Comparison of ENCODE assay signal across 27 mouse cellular contexts in genomic region chr8:45889737-45890136, GRCm38 (mm10). TPM values are rescaled to one million over a fixed set of nuclear protein-coding genes. Genes with fewer than 3 reads are reported as not detected.
DNase-seq lines count a peak whose midpoint lies in the region; ATAC-seq and TF ChIP-seq lines count a peak whose summit lies in the region.
"Had no signal": no experiment of that assay in that cellular context is flagged by ENCODE, and none has a peak within 500 bp of the region (broad histone marks: within the 10 kb centered on the region; RNA-seq: fewer than 3 reads in every experiment).

No protein-coding gene starts in this region.

- no peak overlapping the region for H3K4me3 ChIP-seq in heart, embryonic 12.5 days
- no peak overlapping the region for H3K4me3 ChIP-seq in myocyte
- H3K4me3 ChIP-seq: embryonic facial prominence, embryonic 13.5 days; embryonic facial prominence, embryonic 15.5 days; erythroblast, embryonic 14.5 days; forebrain, embryonic 10.5 days; forebrain, embryonic 12.5 days had no signal

- ATAC-seq in heart, embryonic 12.5 days (ENCODE audit: insufficient number of reproducible peaks, low FRiP score): no peak
- ATAC-seq in common myeloid progenitor, adult 5-6 weeks (replicated peaks; ENCODE audit: low read depth, poor library complexity, severe bottlenecking): peak; percentile 62
- ATAC-seq in granulocyte monocyte progenitor cell, adult 5-6 weeks (replicated peaks; ENCODE audit: poor library complexity, severe bottlenecking): peak; percentile 35
- ATAC-seq: forebrain, embryonic 14.5 days; forebrain, embryonic 16.5 days had no signal

- peaks cover 14% of the 10 kb centered on the region for H3K36me3 ChIP-seq in heart, embryonic 12.5 days
- no peaks in the 10 kb centered on the region for H3K36me3 ChIP-seq in myocyte (ENCODE audit: control insufficient read depth, insufficient read depth)
- H3K36me3 ChIP-seq: embryonic facial prominence, embryonic 13.5 days; embryonic facial prominence, embryonic 15.5 days; forebrain, embryonic 10.5 days; forebrain, embryonic 12.5 days had no signal

- no peaks in the 10 kb centered on the region for H3K27me3 ChIP-seq in heart, embryonic 12.5 days (replicated peaks)
- no peaks in the 10 kb centered on the region for H3K27me3 ChIP-seq in myocyte (ENCODE audit: control insufficient read depth, insufficient read depth, insufficient read length)
- H3K27me3 ChIP-seq: embryonic facial prominence, embryonic 15.5 days had no signal

- peaks cover 32% of the 10 kb centered on the region for H3K4me1 ChIP-seq in heart, embryonic 12.5 days (replicated peaks)

- H3K9ac ChIP-seq in heart, embryonic 12.5 days: no peak overlapping the region
- H3K9ac ChIP-seq: embryonic facial prominence, embryonic 13.5 days; embryonic facial prominence, embryonic 15.5 days; forebrain, embryonic 12.5 days had no signal

- no peak for DNase-seq in heart, adult 8-10 months (ENCODE audit: low spot score)
- no peak for DNase-seq in layer of hippocampus, adult 8-10 months (ENCODE audit: low spot score in 2 of 2)
- no peak for DNase-seq in cerebellum, adult 9-11 months
- DNase-seq: adrenal gland, adult 2 months; adrenal gland, postnatal 10 days; adrenal gland, postnatal 25 days; cerebellum, adult 11 months; cerebellum, adult 18-20 months; cerebellum, adult 8-10 months; cerebellum, postnatal 10 days; cerebellum, postnatal 25 days; embryo, embryonic 11 days had no signal

- no peak for TF ChIP-seq POLR2A in myocyte (IDR thresholded peaks at IDR 0.05; ENCODE audit: insufficient read length, low read depth)

- H3K9me3 ChIP-seq in heart, embryonic 12.5 days (replicated peaks): no peaks in the 10 kb centered on the region
- H3K9me3 ChIP-seq: embryonic facial prominence, embryonic 13.5 days; embryonic facial prominence, embryonic 15.5 days; forebrain, embryonic 10.5 days; forebrain, embryonic 12.5 days had no signal

- peak overlapping the region; percentile 30 for H3K4me2 ChIP-seq in heart, embryonic 12.5 days
- peak overlapping the region; percentile 16 for H3K4me2 ChIP-seq in myocyte (ENCODE audit: low read depth)
- H3K4me2 ChIP-seq: embryonic facial prominence, embryonic 13.5 days; embryonic facial prominence, embryonic 15.5 days; forebrain, embryonic 12.5 days had no signal

- 83% methylated on average over 7 of the region's 7 CpGs for WGBS in heart, embryonic 12.5 days

- no peak overlapping the region for H3ac ChIP-seq in myocyte (ENCODE audit: control insufficient read depth, insufficient read length)

- no peak overlapping the region for H3K27ac ChIP-seq in heart, embryonic 12.5 days (ENCODE audit: poor library complexity, severe bottlenecking)
- H3K27ac ChIP-seq: embryonic facial prominence, embryonic 13.5 days; embryonic facial prominence, embryonic 15.5 days; forebrain, embryonic 10.5 days; forebrain, embryonic 12.5 days had no signal

- peaks cover 3% of the 10 kb centered on the region for H3K79me2 ChIP-seq in myocyte (ENCODE audit: control insufficient read depth, insufficient read depth)

TF ChIP-seq in myocyte, 11 proteins besides CTCF, POLR2A, EP300 and RAD21:
- TF ChIP-seq MYOG (IDR thresholded peaks at IDR 0.05; ENCODE audit: control insufficient read depth in 1 of 3, insufficient read depth in 1 of 3, insufficient read length in 2 of 3, low read depth in 2 of 3) (no peak), TCF12 (IDR thresholded peaks at IDR 0.05; ENCODE audit: insufficient read depth, poor library complexity, severe bottlenecking) (no peak), E2F4 (IDR thresholded peaks at IDR 0.05; ENCODE audit: insufficient read depth) (no peak), POLR2AphosphoS2 (IDR thresholded peaks at IDR 0.05; ENCODE audit: insufficient read length, low read depth) (no peak), CEBPB (IDR thresholded peaks at IDR 0.05; ENCODE audit: insufficient read depth, poor library complexity, severe bottlenecking) (no peak), REST (IDR thresholded peaks at IDR 0.05; ENCODE audit: insufficient read depth, insufficient read length) (no peak), MYOD1 (IDR thresholded peaks at IDR 0.05; ENCODE audit: control insufficient read depth in 1 of 3, insufficient read length in 2 of 3, low read depth in 2 of 3) (no peak), MAX (IDR thresholded peaks at IDR 0.05; ENCODE audit: low read depth) (no peak), TCF3 (IDR thresholded peaks at IDR 0.05; ENCODE audit: insufficient read length, low read depth) (no peak), SRF (IDR thresholded peaks at IDR 0.05; ENCODE audit: control insufficient read depth, insufficient read length, low read depth) (no peak), USF1 (IDR thresholded peaks at IDR 0.05; ENCODE audit: low read depth) (no peak)

RNA-seq across cellular contexts. Expression of gene Pdlim3, which starts 4.5 kb away (rescaled TPM):
- polyA plus RNA-seq in heart, embryonic 12.5 days (2016; fragmentation: Nextera tagmentation; extraction: Ambion mirVana): 336 and 344 TPM in 2 replicates
- total RNA-seq in heart, adult 8-10 months (2022): 10 to 100 TPM; 23.9 to 33.3 (median 28.1) TPM
- 0.29 TPM in 1 of 2 replicates, not detected in the other for total RNA-seq in common myeloid progenitor, adult 5-6 weeks (2017)
- total RNA-seq in granulocyte monocyte progenitor cell, adult 5-6 weeks (2014; fragmentation: Nextera tagmentation): not detected in 2 replicates
- not detected in 2 replicates for total RNA-seq in granulocyte monocyte progenitor cell, adult 5-6 weeks (2017)
- polyA plus RNA-seq in myocyte (2012; fragmentation: generic; extraction: Trizol): 77.7 TPM
- 1 to 10 TPM in 2 of 4 experiments, under 1 TPM in 2; 0.97 to 2.0 (median 1.3) TPM for total RNA-seq in layer of hippocampus, adult 8-10 months (2022)
- total RNA-seq: MEL had no signal
- polyA plus RNA-seq: erythroblast, embryonic 14.5 days had no signal

RNA-seq across cellular contexts. Expression of gene Ccdc110, which starts 44.7 kb away (rescaled TPM):
- polyA plus RNA-seq in heart, embryonic 12.5 days (2016; fragmentation: Nextera tagmentation; extraction: Ambion mirVana): 0.06 and 0.20 TPM in 2 replicates
- total RNA-seq in heart, adult 8-10 months (2022): not detected
- total RNA-seq in common myeloid progenitor, adult 5-6 weeks (2017): not detected in 2 replicates
- total RNA-seq in granulocyte monocyte progenitor cell, adult 5-6 weeks (2014; fragmentation: Nextera tagmentation): not detected in 2 replicates
- total RNA-seq in granulocyte monocyte progenitor cell, adult 5-6 weeks (2017): not detected in 2 replicates
- polyA plus RNA-seq in myocyte (2012; fragmentation: generic; extraction: Trizol): not detected
- total RNA-seq in layer of hippocampus, adult 8-10 months (2022): 1 to 10 TPM in 1 of 4 experiments, under 1 TPM in 3; 0.45 to 1.2 (median 0.67) TPM
- total RNA-seq: adrenal gland, adult 2 months; adrenal gland, postnatal 25 days; adrenal gland, postnatal 4 days; ES-E14; MEL had no signal
- polyA plus RNA-seq: adrenal gland, adult 2 months; C2C12; embryonic facial prominence, embryonic 13.5 days; embryonic facial prominence, embryonic 15.5 days; erythroblast, embryonic 14.5 days had no signal

Comparison
In these comparisons a context has a peak if more than half of its experiments do, and no peak if none do; other contexts are left out.
1. RNA of gene Pdlim3, which starts 4.5 kb away (total RNA-seq): 23.9 to 33.3 TPM in heart, adult 8-10 months; 0.97 to 2.0 TPM in layer of hippocampus, adult 8-10 months, 0.29 TPM in common myeloid progenitor, adult 5-6 weeks and not detected in granulocyte monocyte progenitor cell, adult 5-6 weeks; every median in the first group is over 4 times any median in the second.